Mouse (Mus musculus) erythroblast, embryonic 14.5 days (primary cell): ENCODE results near the gene Sumf1. TPM values are rescaled to one million over a fixed set of nuclear protein-coding genes. Genes with fewer than 3 reads are reported as not detected.

ENCODE experiments used
- H3K27me3 ChIP-seq: 2 replicates; pipeline ENCODE4 v1.6.1; 2012; ENCODE audit warnings: inconsistent platforms; ENCODE audit not compliant: control insufficient read depth
- H3K36me3 ChIP-seq: 2 replicates; pipeline ENCODE4 v1.6.1; 2012; ENCODE audit warnings: mild to moderate bottlenecking, inconsistent platforms; ENCODE audit not compliant: control insufficient read depth
- H3K4me1 ChIP-seq: 2 replicates; pipeline ENCODE4 v1.6.1; 2012; ENCODE audit warnings: inconsistent platforms; ENCODE audit not compliant: control insufficient read depth
- H3K4me3 ChIP-seq: replicated peaks from 2 replicates; pipeline ENCODE3; 2012; ENCODE audit warnings: moderate library complexity, mild to moderate bottlenecking, inconsistent platforms
- H3K9me3 ChIP-seq: 2 replicates; pipeline ENCODE4 v1.6.1; 2012; ENCODE audit warnings: low read length, inconsistent platforms, mixed read lengths; ENCODE audit not compliant: control insufficient read depth
- GATA1 ChIP-seq: IDR thresholded peaks from 2 replicates; pipeline ENCODE4 v1.6.1; 2012; ENCODE audit warnings: low read length, inconsistent platforms, mixed read lengths
- TAL1 ChIP-seq: IDR thresholded peaks from 3 replicates; pipeline ENCODE4 v1.6.1; 2012; ENCODE audit warnings: low read length, inconsistent platforms, mixed read lengths
- polyA plus RNA-seq: library from polyadenylated mRNA; stranded (reverse); fragments of >175 nt; gene quantifications from 2 replicates; pipeline ENCODE4 v1.2.3, GENCODE M21; 2012

Gene Sumf1
- polyA plus RNA-seq, 1 experiment = 1.5 TPM

DNA sequence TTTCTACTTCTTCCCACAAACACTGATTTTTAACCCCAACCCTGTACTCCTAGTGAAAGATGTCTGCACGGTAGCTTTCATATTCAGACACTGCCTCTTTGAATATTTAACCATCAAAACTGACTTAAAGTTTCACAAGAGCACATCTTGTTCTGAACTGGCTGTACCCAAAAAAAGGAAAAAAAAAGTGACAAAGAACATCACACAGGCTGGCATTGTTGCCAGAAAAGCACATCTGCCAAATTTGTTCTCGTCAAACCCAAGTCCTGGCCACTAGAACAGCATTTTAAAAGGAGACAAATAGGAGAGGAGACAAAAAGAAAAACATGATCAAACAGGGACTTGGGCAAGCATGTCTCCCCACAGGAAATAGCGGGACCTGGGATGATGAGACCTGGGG lies 91.9 kb downstream of the Sumf1 start:
- no peaks in the 10 kb centered on the region for H3K36me3 ChIP-seq
- H3K27me3 ChIP-seq = no peaks in the 10 kb centered on the region
- TF ChIP-seq TAL1 = no peak
- no peak for TF ChIP-seq GATA1
- no peaks in the 10 kb centered on the region for H3K9me3 ChIP-seq
- no peaks in the 10 kb centered on the region for H3K4me1 ChIP-seq
- no peak overlapping the region for H3K4me3 ChIP-seq

DNA sequence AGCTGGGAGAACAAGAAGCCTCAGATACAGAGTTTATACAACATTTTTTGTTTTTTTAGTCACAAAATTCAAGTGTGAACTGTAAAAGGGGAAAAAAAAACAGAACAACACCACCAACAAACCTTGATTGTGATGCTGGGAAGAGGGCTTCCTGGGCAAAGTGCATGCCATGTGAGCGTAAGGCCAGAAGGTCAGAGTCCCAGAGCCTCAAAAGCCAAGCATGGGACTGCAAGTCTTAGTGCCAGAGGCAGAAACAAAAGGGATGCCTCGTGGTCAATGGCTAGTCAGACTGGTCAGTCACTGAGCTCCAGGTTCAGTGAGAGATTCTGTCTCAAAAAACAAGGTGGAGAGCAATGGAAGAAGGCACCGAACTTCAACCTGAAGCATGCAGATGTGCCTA lies 92.7 kb downstream of the Sumf1 start:
- Histone ChIP-seq H3K4me3 (no peak overlapping the region), H3K4me1 (no peaks in the 10 kb centered on the region), H3K36me3 (no peaks in the 10 kb centered on the region), H3K9me3 (no peaks in the 10 kb centered on the region), H3K27me3 (no peaks in the 10 kb centered on the region)
- TF ChIP-seq TAL1 = no peak

GRCm38 (mm10) chr6:108091296-108091695 lies 94.1 kb downstream of the Sumf1 start:
- no peaks in the 10 kb centered on the region for H3K36me3 ChIP-seq
- H3K9me3 ChIP-seq = no peaks in the 10 kb centered on the region
- TF ChIP-seq GATA1 (no peak), TAL1 (no peak)
- H3K4me1 ChIP-seq = no peaks in the 10 kb centered on the region
- no peaks in the 10 kb centered on the region for H3K27me3 ChIP-seq
- H3K4me3 ChIP-seq = no peak overlapping the region

DNA sequence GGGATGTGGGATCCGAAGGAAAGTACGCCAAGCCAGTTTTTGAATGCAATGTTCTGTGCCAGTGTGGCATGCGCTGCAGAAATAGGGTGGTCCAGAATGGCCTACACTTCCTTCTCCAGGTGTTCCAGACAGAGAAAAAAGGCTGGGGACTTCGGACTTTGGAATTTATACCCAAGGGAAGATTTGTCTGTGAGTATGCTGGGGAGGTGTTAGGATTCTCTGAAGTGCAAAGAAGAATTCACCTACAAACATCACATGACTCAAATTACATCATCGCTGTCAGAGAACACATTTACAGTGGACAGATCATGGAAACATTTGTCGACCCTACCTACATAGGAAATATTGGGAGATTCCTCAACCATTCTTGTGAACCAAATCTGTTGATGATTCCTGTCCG lies 109.5 kb downstream of the Sumf1 start:
- Histone ChIP-seq H3K4me3 (no peak overlapping the region), H3K4me1 (no peaks in the 10 kb centered on the region)
- TF ChIP-seq GATA1 = no peak
- no peak for TF ChIP-seq TAL1

GRCm38 (mm10) chr6:108074624-108075023 lies 110.8 kb downstream of the Sumf1 start:
- no peak for TF ChIP-seq GATA1
- TF ChIP-seq TAL1 = no peak

More for the DNA sequence above, 109.5 kb downstream of the Sumf1 start:
- Histone ChIP-seq H3K9me3 (no peaks in the 10 kb centered on the region), H3K36me3 (no peaks in the 10 kb centered on the region), H3K27me3 (no peaks in the 10 kb centered on the region)

GRCm38 (mm10) chr6:108073931-108074330 lies 111.5 kb downstream of the Sumf1 start:
- TF ChIP-seq TAL1 (no peak), GATA1 (no peak)
- Histone ChIP-seq H3K4me3 (no peak overlapping the region), H3K4me1 (no peaks in the 10 kb centered on the region), H3K27me3 (no peaks in the 10 kb centered on the region), H3K9me3 (no peaks in the 10 kb centered on the region), H3K36me3 (no peaks in the 10 kb centered on the region)

More at GRCm38 (mm10) chr6:108074624-108075023, 110.8 kb downstream of the Sumf1 start:
- Histone ChIP-seq H3K4me3 (no peak overlapping the region), H3K4me1 (no peaks in the 10 kb centered on the region), H3K36me3 (no peaks in the 10 kb centered on the region), H3K9me3 (no peaks in the 10 kb centered on the region), H3K27me3 (no peaks in the 10 kb centered on the region)

DNA sequence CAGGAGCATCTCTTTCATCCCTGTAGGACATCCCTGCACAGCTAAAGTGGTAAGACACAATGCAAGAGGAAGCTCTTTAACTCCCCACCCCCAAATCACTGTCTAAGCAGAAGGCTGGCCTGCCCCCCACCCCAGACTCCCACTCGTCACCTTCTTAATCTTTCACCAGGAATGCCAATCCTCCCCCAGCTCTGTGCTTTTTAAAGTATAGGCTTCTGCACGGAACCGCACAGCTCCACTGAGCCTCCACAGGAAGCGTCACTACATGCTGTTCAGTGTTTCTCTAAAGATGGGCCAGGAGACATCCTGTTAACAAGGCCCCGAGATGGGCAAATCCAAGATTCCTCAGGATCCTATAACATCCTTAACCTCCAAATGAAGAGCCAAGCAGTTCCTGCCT lies 112.3 kb downstream of the Sumf1 start:
- Histone ChIP-seq H3K4me1 (no peaks in the 10 kb centered on the region), H3K4me3 (no peak overlapping the region), H3K36me3 (no peaks in the 10 kb centered on the region), H3K27me3 (no peaks in the 10 kb centered on the region), H3K9me3 (no peaks in the 10 kb centered on the region)
- TF ChIP-seq GATA1 (no peak), TAL1 (no peak)

- Histone ChIP-seq H3K4me3 (no peak overlapping the region), H3K36me3 (no peaks in the 10 kb centered on the region), H3K9me3 (no peaks in the 10 kb centered on the region), H3K4me1 (peaks cover 2% of the 10 kb centered on the region), H3K27me3 (no peaks in the 10 kb centered on the region)
- no peak for TF ChIP-seq TAL1
- TF ChIP-seq GATA1 = no peak
Measured at GRCm38 (mm10) chr6:108070947-108071346, 114.4 kb downstream of the Sumf1 start.

GRCm38 (mm10) chr6:108065583-108065982 lies 119.8 kb downstream of the Sumf1 start:
- TF ChIP-seq TAL1 = no peak
- no peak for TF ChIP-seq GATA1
- Histone ChIP-seq H3K4me1 (peaks cover 13% of the 10 kb centered on the region), H3K4me3 (peak overlapping the region; percentile 71), H3K36me3 (no peaks in the 10 kb centered on the region), H3K27me3 (no peaks in the 10 kb centered on the region), H3K9me3 (no peaks in the 10 kb centered on the region)

DNA sequence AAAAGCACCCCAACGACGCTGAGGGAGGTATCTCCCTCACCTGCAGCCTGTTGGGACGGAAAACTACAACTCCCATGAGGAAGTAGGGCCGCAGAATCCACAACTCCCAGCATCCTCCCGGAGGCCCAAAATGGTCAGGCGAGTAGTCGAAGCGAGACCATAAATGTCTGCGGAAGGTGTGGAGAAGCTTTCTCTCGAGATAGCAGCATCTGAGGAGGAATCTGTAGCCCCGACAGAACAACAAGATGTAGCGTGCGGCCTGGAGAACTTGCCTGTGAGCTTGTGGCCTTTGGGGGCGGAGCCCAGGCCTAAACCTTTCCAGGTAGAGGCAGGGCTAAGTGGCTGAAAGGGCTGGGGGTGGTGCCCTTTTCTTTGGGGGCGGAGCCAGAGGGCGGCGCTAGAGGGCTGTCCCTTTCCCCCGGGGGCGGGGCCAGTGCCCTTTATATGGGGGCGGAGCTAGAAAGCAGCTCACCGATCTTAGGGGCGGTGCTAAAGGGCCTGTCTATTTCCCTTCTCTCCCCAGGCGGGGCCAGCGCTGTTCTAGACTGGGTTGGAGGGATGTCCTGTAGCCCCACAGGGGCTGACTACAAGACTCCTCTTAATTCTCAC lies 120.4 kb downstream of the Sumf1 start, which contains the start of gene Setmar:
Setmar (plus strand) TSS at position 128 of the 609 bp plus-strand sequence.
- no peaks in the 10 kb centered on the region for H3K27me3 ChIP-seq
- TF ChIP-seq TAL1 (no peak), GATA1 (no peak)
- peak within 1 kb of the TSS; percentile 71 for H3K4me3 ChIP-seq
- H3K36me3 ChIP-seq = no peaks in the 10 kb centered on the region
- H3K9me3 ChIP-seq = no peaks in the 10 kb centered on the region
- H3K4me1 ChIP-seq = peaks cover 13% of the 10 kb centered on the region
